Mouse (Mus musculus) olfactory bulb, adult 2 months (tissue): ENCODE data around the gene Dnajb7.

Experiments
- CTCF ChIP-seq: fragments of 200-500 bp; IDR thresholded peaks from 2 replicates; pipeline ENCODE4 v1.5.1; 2012; ENCODE audit warnings: low read depth, mild to moderate bottlenecking, low read length, moderate library complexity; ENCODE audit not compliant: insufficient read depth
- POLR2A ChIP-seq: fragments of 200-500 bp; IDR thresholded peaks from 2 replicates; pipeline ENCODE4 v1.6.1; 2012; ENCODE audit warnings: mild to moderate bottlenecking, low read depth, low read length, moderate library complexity; ENCODE audit not compliant: insufficient read depth

DNA sequence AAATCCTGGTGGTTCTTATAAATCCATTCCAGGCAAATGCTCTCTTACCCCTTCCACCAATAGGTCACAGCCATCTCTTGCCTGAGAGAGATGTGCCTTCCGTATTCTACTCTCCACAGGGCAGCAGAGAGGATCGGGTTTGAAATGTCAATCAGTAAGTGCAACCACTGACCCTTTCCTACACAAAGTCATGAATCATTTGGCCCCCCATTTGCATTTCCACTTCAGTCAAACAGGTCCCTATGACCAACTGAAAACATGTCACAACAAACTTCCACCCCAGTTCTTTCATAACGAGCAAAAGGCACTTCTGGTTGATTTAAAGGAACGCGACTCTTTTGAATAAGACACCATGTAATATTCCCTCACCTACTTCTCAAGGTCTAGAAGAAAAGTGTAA is 48.7 kb downstream of the Dnajb7 start:
- TF ChIP-seq CTCF (no peak), POLR2A (no peak)
